Mouse (Mus musculus) kidney, adult 8-10 months (tissue): ENCODE results near the gene Vkorc1.
"Not testable (repeated sequence)": the region's sequence is repeated elsewhere in the genome, so short reads cannot be mapped to it uniquely, and the experiment has no call there.

ENCODE experiments used
- DNase-seq, 2 experiments: peaks; one replicate each; pipeline ENCODE4 v3.0.0; 2022

The Vkorc1 gene

DNA sequence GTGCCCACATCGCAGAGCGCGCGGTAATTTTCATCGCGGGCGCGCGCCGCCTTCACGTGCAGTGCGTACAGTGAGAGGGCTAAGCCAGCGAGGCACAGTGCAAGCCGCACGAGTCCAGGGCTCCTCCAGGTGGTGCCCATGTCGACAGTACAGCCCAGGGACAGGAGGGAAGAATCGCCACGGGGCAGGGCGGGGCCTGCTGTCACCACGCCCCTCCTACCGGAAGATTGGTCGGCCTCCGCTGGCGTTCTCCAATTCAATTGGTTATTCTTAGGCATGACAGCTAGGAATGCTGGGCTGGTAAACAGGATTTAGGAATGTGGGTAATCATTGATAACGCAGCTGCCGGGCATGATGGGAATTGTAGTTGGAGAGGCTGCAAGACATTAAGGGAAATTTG, at the start of gene Vkorc1, which contains the start of gene Gm21974:
Vkorc1 (minus strand) TSS at position 176 of the 400 bp plus-strand sequence.
Gm21974 (minus strand) TSS at position 13 of the 400 bp plus-strand sequence.
- DNase-seq, result peak; percentile 99

DNA sequence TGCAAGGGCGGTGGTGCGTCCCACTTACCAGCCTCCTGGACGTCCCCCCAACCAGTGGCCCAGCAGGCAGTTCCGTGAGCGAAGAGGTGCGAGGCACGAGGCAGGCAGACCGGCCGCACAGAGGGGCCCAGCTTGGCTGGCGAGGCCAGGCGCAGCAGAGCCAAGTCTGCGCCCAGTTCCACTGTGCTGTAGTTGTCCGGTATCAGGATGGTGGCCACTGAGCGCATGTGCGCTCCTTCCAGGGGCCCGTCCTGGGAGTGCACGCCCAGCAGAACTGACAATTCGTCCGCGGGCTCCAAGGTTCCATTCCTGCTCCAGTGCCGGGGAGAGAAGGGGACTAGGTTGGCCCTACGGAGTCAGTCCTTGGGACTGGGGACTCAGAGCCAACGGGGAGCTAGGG, 49.2 kb upstream of the Vkorc1 start:
- DNase-seq, result no peak

GRCm38 (mm10) chr7:127942097-127942496, 46.7 kb upstream of the Vkorc1 start:
- DNase-seq, result not testable (repeated sequence)

DNA sequence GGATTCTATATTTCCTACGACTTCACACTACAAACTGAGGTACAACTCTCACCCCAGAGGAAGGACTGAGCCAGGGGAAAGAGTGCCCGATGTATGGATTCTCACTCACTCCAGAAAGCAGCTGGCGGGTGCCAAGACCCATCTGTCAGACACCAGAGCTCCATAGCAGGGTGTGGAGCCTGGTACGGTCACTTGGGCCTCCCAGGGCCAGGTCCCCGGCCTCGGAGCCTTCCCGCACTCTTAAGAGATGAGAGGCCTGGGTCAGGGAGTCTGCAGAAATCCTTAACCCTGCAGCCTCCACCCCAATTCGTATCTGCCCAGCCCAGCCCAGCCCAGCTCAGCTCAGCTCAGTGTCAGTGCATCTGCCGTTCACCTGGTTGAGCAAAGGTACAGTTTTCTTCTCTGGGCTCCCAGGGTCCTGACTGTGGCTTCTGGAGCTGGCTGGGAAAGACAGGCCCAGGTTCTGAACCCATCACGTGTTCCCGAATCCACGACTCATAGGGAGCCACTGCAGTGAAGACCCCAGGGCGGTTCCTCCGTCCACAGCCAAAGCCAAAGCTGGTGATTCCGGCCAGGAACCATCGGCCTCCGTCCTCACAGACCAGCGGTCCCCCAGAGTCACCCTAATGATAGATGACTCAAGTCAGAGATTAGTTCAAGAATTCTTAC, 40.9 kb upstream of the Vkorc1 start:
- no peak for DNase-seq

GRCm38 (mm10) chr7:127935748-127936159, 40.3 kb upstream of the Vkorc1 start:
- no peak for DNase-seq

- peak; percentile 96 for DNase-seq
Measured at GRCm38 (mm10) chr7:127935028-127935722, 39.8 kb upstream of the Vkorc1 start.

- DNase-seq, result no peak
Measured at GRCm38 (mm10) chr7:127934075-127934474, 38.7 kb upstream of the Vkorc1 start.

GRCm38 (mm10) chr7:127932273-127933031, 37.0 kb upstream of the Vkorc1 start:
- peak; percentile 58 to 70 for DNase-seq

DNA sequence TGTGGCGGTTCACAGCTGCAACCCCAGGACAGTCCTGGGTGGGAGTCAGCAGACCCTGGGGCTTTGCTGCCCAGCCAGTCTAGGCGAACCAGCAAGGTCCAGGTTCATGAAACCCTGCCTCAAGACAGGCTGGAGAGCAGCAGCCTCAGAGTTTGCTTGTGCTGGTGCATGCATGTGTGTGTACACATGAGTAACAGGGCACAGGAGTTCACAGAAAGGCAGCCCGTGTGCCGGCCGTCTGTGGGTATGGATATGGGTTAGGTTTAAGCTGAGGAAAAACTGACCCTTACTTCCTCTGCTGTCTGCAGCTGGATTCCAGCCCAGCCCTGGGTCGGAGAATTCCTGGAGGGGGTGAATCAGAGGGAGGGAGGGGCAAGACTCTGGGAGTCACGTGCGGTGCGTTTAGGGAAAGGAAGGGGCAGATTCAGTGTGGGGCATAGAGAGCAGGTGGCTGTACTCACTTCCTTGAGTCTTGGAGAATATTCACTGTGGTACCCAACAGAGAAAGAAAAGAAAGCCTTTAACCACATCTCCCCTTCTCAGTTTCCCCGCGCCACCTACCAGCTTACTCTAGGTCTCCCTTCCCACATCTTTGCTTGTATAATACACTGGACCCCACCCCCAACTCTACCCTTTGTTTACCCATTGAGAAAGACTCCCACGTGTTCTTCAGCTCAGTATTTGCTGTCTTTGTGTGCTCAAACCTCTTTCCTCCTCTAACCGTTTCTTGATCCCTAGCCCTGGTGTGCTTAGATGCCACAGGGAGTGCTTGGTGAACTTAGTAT, 36.1 kb upstream of the Vkorc1 start:
- DNase-seq, result peak; percentile 79 to 81

GRCm38 (mm10) chr7:127930636-127931035, 35.2 kb upstream of the Vkorc1 start:
- DNase-seq, result no peak

DNA sequence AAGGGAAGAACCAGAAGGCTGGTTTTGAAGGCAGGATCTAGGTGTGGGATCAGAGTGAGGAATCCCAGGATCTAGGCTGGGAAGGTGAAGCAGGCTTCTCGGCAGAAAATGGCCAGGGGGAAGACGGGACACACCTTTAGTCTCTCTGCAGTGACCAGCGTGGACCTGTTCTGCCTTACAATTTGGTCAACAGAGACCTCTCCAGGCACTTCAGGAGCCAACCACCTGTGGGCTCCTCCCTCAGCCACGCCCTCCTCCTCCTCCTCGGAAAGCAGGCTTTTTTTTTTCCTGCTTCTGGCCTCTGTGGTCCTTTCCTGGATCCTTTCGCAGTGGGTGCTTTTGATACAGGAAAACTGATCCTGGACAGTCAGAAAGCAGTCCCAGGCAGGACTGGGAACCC, 34.5 kb upstream of the Vkorc1 start, which contains the start of gene Prss8:
Prss8 (minus strand) TSS at position 182 of the 400 bp plus-strand sequence.
- DNase-seq, result peak; percentile 95 to 96

- no peak for DNase-seq
Measured at GRCm38 (mm10) chr7:127928596-127928995, 33.2 kb upstream of the Vkorc1 start.

- no peak for DNase-seq
Measured at GRCm38 (mm10) chr7:127927726-127928125, 32.3 kb upstream of the Vkorc1 start.

- DNase-seq, result peak; percentile 85
Measured at GRCm38 (mm10) chr7:127926846-127927245, 31.4 kb upstream of the Vkorc1 start.

GRCm38 (mm10) chr7:127926066-127926465, 30.6 kb upstream of the Vkorc1 start:
- DNase-seq, result peak; percentile 86 to 91

- DNase-seq, result peak; percentile 92 to 93
Measured at GRCm38 (mm10) chr7:127925252-127925651, 29.8 kb upstream of the Vkorc1 start.

DNA sequence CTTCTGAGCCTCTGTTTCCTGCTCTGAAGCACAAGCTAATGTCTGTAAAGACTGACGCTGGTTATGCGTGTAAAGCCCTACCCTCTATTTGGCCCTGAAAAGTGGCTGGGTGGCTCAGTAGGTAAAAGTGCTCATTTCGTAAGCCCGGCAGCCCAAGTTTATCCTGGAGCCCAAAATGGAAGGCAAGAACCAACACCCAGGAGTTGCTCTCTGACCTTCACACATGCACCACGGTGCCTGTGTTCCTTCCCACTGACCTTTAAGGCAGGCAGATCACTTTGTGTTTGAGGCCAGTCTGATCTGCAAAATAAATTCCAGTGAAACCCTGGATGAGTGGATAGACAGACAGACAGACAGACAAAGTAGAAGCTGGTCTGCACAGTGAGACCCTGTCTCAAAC, 28.3 kb upstream of the Vkorc1 start:
- DNase-seq, result no peak

GRCm38 (mm10) chr7:127922451-127923275, 27.2 kb upstream of the Vkorc1 start:
- DNase-seq, result no peak

DNA sequence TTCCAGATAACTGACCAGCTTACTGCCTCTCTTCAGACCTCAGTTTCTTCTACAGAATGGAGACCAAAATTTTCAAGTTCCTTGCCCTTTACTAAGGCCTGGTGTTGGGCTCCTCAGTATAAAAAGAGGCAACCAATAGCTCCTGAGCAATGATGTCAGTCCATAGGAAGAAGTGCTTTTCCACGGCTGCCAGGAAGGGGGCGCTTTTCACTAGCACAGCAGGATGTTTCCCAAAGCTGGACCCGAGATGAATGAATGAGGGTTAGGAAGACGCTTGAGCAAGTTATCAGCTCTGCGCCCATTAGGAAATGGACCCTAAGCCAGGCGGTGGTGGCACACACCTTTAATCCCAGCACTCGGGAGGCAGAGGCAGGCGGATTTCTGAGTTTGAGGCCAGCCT, 26.1 kb upstream of the Vkorc1 start:
- DNase-seq, result peak in 1 of 2 experiments; percentile 64

DNA sequence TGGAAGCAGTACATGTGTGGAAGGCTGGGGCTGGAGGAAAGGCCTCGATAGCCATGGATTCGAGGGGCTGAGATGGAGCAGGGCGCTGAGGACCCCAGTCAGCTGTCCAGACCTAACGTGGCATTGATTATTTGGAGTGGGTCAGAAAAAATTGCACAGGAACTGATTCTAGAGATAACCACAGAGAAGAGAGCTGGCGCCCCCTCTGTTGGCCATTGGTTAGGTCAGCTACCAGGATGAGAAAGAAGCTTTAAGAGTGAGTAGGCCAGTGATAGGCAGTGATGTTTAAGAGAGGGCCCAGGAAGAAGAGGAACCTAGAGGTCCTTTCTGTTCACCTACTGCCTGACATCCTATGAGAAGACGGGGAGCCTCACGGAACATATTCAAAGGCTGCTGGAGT, 23.9 kb upstream of the Vkorc1 start:
- DNase-seq, result peak in 1 of 2 experiments; percentile 45

DNA sequence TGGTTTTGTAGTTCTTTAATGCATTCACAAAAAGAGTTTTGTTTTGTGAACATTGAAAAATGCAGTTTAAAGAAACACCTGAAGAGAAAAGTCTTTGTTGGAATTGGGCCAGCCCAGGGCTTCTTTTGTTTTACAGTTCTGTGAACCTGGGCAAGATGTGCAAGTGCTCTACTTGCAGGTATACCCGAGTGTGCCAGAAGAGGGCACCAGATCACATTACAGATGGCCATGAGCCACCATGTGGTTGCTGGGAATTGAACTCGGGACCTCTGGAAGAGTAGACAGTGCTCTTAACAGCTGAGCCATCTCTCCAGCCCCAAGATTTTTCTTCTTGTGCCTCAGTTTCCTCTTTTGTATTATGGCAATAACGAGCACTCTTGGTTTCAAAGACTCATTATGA, 22.8 kb upstream of the Vkorc1 start:
- peak in 1 of 2 experiments; percentile 80 for DNase-seq

DNA sequence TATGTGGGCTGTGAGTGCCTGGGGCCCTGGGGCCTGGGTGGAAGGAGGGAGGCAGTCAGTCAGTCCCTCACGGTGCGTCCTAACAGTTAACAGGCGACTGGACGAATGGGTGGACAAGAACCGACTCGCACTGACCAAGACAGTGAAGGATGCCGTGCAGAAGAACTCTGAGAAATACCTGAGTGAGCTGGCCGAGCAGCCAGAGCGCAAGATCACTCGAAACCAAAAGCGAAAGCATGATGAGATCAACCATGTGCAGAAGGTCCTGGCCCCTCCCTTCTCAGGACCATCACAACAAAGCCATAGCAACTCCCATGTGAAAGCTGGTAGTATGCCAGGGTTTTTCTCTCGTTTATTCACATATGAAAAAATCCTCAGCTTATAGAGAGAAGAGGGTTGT, 19.9 kb upstream of the Vkorc1 start:
- no peak for DNase-seq
